Mouse (Mus musculus): ENCODE results near the gene Ugdh. TPM values are rescaled to one million over a fixed set of nuclear protein-coding genes. Genes with fewer than 3 reads are reported as not detected.
"Not testable (repeated sequence)": the region's sequence is repeated elsewhere in the genome, so short reads cannot be mapped to it uniquely, and the experiment has no call there.

Gene Ugdh
- total RNA-seq (2017), result 25.5 to 55.3 TPM (median 29.2 TPM) in 3 replicates

DNA sequence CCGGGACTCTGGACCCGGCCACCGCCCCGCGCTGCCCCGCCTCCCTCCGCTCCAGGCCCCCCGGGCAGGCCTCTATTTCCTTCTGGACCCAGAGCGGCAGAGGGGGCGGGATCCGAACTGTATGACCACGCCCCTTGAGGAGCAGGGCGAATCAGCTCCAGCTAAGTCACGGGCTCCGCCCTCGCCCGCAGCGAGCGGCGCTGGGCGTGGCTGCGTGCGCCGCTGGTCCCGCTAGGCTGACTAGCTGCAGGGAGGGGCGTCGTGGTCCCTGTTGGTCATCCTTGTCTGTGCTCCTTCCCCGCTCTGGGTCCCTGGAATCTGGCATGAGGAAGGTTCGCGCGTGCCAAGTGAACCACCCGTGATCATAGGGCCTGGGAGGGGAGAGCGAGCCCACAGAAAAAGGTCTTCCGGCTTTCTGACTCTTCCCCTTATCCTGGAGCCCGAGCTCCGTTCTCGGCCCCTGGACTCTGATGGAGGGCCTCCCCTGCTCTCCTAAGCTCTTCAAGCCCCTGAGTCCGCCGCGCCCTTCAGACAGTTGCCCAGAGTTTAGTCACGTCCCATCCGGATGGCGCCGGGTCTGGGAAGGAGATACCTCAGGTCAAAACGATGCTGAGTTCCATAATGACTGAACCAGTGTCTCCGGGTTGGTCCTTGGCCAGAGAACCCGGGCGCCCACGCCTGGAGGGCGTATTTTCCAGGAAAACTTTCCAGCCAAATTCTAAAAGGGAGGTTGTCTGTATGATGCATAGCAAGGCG, at the start of gene Ugdh:
TSS of gene Ugdh (minus strand) at position 144 of the 756 bp plus-strand sequence.
- peak; percentile 96 for ATAC-seq (replicated peaks; ENCODE audit: insufficient number of reproducible peaks, low FRiP score, low TSS enrichment, poor library complexity, severe bottlenecking)

DNA sequence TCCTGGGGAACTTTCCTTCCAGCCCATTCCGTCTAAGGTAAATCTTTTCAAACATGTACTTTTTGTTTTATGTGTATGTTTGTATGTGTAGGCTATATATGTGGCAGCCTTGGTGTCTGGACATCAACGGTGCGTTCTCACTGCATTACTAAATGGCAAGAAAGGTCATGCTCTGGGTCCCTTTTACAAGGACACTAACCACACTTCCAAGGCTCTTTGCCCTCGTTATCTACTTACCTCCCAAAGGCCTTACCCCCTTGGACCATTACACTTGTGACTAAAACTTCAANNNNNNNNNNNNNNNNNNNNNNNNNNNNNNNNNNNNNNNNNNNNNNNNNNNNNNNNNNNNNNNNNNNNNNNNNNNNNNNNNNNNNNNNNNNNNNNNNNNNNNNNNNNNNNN, 47.2 kb upstream of the Ugdh start:
- ATAC-seq (replicated peaks; ENCODE audit: insufficient number of reproducible peaks, low FRiP score, low TSS enrichment, poor library complexity, severe bottlenecking), result no peak

- ATAC-seq (replicated peaks; ENCODE audit: insufficient number of reproducible peaks, low FRiP score, low TSS enrichment, poor library complexity, severe bottlenecking), result no peak
Observed at GRCm38 (mm10) chr5:65480511-65480910, 44.8 kb upstream of the Ugdh start.

DNA sequence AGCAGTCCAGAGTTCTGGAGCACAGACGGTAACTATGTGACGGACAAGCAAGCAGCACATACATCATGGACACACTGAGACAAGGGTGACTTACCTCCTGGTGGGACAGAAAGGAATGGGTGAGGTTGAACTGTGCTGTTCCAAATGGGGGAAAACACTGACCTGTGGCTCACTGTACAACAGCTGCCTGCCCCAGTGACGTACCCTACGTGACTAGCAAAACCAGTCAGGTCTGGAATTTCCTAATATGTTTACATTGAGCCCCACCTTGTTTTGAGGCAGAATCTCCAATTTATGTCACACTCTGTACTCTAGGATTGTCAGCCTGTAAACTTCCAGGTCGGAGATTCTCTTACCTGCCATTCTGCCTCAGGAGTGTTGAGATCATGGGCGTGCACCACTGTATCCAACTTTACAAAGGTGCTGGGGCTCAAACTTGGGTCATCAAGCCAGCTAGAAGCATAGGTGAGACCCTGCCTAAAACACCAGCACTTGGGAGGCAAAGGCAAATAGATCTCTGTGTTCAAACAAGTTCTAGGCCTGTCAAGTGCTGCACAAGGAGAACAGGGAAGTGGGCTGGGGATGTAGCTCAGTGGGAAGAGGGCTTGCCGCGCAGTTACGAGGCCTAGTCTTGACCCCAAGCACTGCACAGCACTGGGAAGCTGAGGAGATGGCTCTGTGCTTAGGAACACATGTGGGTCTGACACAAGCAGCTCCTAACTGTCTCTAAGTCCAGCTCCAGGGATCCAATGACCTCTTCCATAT, 44.1 kb upstream of the Ugdh start:
- ATAC-seq (replicated peaks; ENCODE audit: insufficient number of reproducible peaks, low FRiP score, low TSS enrichment, poor library complexity, severe bottlenecking), result no peak

GRCm38 (mm10) chr5:65478224-65478623, 42.5 kb upstream of the Ugdh start:
- ATAC-seq (replicated peaks; ENCODE audit: insufficient number of reproducible peaks, low FRiP score, low TSS enrichment, poor library complexity, severe bottlenecking), result no peak

- ATAC-seq (replicated peaks; ENCODE audit: insufficient number of reproducible peaks, low FRiP score, low TSS enrichment, poor library complexity, severe bottlenecking), result not testable (repeated sequence)
Observed at GRCm38 (mm10) chr5:65476739-65477138, 41.0 kb upstream of the Ugdh start.

GRCm38 (mm10) chr5:65475806-65476205, 40.1 kb upstream of the Ugdh start:
- ATAC-seq (replicated peaks; ENCODE audit: insufficient number of reproducible peaks, low FRiP score, low TSS enrichment, poor library complexity, severe bottlenecking), result peak; percentile 56; the same call in 1 of the 2 replicates

GRCm38 (mm10) chr5:65469766-65470165, 34.0 kb upstream of the Ugdh start:
- ATAC-seq (replicated peaks; ENCODE audit: insufficient number of reproducible peaks, low FRiP score, low TSS enrichment, poor library complexity, severe bottlenecking), result no peak

- ATAC-seq (replicated peaks; ENCODE audit: insufficient number of reproducible peaks, low FRiP score, low TSS enrichment, poor library complexity, severe bottlenecking), result no peak
Observed at GRCm38 (mm10) chr5:65466911-65467310, 31.2 kb upstream of the Ugdh start.

DNA sequence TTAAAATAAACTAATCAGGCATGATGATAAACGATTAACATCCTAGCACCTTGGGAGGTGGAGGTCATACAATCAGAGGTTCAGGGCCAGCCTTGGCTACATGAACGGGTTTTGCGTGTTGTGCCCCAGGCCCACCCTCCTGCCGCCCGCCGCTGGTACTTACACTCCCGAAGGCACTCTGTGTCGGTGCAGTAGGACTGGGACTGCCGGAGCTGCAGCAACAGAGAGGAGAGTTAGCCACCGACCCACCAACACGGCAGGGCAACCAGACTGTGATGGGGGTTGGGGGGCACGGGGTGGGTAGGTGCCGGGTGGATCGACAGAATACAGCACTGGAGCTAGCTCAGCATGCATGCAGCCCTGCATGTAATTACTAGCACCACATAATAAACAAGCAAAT, 24.6 kb upstream of the Ugdh start:
- ATAC-seq (replicated peaks; ENCODE audit: insufficient number of reproducible peaks, low FRiP score, low TSS enrichment, poor library complexity, severe bottlenecking), result no peak

- no peak for ATAC-seq (replicated peaks; ENCODE audit: insufficient number of reproducible peaks, low FRiP score, low TSS enrichment, poor library complexity, severe bottlenecking)
Observed at GRCm38 (mm10) chr5:65459454-65459853, 23.7 kb upstream of the Ugdh start.

DNA sequence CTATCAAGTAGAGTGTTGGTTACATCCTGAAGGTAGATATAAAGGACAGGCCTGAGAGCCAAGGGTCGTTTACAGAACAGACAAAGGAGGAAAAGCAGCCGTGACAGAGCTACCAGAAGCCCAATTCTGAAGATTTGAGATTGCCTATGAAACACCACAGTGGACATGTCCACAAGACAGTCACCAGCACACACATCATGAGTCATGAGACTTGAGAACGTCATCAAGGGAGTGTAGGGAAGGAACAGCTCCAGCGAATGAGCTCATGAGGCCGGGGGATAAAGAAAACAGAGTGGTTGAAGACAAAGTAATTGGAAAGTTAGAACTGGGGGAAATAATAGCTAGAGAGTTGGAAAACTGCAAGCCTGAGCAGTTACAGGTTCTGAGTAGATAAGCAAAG, 22.1 kb upstream of the Ugdh start:
- ATAC-seq (replicated peaks; ENCODE audit: insufficient number of reproducible peaks, low FRiP score, low TSS enrichment, poor library complexity, severe bottlenecking), result no peak

DNA sequence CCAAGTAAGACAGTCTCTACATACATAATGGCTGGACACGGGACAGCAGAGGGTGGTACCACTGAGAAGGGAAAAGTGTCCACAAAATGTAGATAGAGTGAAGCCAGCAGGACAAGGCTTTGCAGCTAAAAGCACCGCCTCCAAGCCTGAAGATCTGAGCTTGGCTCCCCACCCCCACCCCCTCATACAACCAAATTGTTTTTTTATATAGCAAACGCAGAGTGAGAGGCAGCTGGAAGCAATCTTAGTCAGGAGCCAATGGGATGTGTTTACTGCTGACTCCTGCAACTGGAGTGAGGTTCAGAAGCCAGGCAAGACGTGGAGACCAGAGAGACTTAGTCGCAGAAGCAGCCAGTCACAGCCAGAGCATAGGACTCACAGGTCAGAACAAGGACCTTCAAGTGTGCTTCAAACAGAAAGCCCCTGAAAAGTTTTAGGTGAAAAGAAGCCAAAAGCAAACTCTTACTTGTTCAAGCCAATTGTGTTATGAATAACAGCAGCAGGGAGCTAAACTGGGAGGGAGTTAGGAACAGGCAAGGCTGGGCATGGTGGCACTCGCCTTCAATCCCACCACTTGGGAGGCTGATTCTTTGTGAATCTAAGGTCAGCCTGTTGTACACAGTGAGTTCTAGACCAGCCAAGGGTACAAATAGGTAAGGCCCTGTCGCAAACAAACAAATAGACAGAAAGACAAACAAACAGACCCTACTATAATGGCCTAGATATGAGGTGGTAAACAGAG, 21.5 kb upstream of the Ugdh start:
- no peak for ATAC-seq (replicated peaks; ENCODE audit: insufficient number of reproducible peaks, low FRiP score, low TSS enrichment, poor library complexity, severe bottlenecking)

- ATAC-seq (replicated peaks; ENCODE audit: insufficient number of reproducible peaks, low FRiP score, low TSS enrichment, poor library complexity, severe bottlenecking), result no peak
Observed at GRCm38 (mm10) chr5:65454771-65455170, 19.0 kb upstream of the Ugdh start.

DNA sequence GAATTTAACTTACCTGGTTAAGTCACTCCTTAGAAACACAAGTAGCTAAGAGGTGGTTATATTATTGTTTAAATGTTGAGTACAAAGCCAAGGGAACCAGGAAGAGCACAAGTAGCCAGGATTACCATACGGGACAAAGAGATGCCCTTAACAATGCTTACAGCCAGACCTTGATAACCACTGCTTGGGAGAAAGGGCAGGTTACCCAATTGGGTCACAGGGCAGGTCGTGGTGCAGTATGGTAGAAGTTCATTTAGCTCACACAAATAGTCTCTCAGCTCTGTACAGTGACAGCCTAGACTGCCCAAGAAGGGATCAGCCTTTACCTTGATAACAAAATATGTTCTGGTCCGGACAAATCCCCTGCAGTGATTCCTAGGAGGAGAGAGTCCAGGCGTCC, 13.2 kb upstream of the Ugdh start:
- ATAC-seq (replicated peaks; ENCODE audit: insufficient number of reproducible peaks, low FRiP score, low TSS enrichment, poor library complexity, severe bottlenecking), result no peak

DNA sequence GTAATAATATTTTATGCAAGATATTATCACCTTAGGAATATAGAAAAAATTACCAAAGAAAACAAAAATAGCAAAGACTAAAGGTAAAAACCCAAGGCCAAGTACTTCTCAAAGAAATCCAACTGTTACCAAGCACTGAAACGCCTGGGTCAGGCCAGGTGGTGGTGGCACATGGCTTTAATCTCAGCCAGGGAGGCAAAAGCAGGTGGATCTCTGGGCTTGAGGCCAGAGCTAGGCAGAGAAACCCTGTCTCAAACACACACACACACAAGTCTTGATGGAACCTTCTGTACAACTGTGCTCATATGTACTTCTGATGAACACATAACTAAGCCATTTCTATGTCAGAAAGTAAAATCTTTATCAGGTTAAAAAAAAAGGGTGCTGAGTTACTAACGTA, 12.1 kb upstream of the Ugdh start:
- no peak for ATAC-seq (replicated peaks; ENCODE audit: insufficient number of reproducible peaks, low FRiP score, low TSS enrichment, poor library complexity, severe bottlenecking)

DNA sequence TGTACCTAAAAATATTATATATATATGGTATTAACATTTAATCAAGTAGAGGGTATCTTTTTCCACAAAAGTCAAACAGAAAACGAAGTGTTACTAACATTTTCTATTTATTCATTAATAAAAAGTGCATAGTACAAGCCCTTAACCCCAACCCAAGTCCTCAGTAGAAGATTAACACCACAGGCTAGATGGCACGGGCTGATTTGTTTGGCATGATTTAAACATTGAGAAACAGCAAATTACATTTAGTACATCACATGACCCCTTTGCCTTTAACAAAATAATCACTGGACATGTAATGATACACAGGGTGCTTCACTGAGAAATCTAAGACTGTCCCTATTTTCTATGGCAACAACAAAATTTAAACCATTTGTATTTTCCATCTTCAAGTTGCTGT, 11.0 kb upstream of the Ugdh start:
- no peak for ATAC-seq (replicated peaks; ENCODE audit: insufficient number of reproducible peaks, low FRiP score, low TSS enrichment, poor library complexity, severe bottlenecking)

- ATAC-seq (replicated peaks; ENCODE audit: insufficient number of reproducible peaks, low FRiP score, low TSS enrichment, poor library complexity, severe bottlenecking), result no peak
Observed at GRCm38 (mm10) chr5:65444981-65445380, 9.2 kb upstream of the Ugdh start.

DNA sequence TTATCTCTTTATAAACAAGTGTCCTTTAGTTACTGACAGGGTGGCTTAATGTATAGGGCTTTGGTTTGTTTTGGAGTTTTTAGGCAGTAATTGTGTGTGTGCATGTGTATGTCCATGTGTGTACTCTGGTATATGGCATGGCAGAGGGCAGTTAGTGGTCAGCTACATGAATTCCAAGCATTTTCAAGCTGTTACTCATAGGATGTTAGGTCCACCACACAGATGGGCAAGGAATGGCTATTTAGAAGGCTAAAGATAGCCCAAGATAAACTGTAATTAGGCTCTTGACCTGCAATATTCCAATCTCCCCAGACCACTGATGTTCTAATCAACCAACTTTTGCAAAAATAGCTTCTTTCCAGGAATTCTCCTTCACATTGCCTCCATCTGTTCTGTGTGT, 2.3 kb upstream of the Ugdh start:
- no peak for ATAC-seq (replicated peaks; ENCODE audit: insufficient number of reproducible peaks, low FRiP score, low TSS enrichment, poor library complexity, severe bottlenecking)

All from monocyte, adult 5-6 weeks (primary cell).